In the genomic region with DNA sequence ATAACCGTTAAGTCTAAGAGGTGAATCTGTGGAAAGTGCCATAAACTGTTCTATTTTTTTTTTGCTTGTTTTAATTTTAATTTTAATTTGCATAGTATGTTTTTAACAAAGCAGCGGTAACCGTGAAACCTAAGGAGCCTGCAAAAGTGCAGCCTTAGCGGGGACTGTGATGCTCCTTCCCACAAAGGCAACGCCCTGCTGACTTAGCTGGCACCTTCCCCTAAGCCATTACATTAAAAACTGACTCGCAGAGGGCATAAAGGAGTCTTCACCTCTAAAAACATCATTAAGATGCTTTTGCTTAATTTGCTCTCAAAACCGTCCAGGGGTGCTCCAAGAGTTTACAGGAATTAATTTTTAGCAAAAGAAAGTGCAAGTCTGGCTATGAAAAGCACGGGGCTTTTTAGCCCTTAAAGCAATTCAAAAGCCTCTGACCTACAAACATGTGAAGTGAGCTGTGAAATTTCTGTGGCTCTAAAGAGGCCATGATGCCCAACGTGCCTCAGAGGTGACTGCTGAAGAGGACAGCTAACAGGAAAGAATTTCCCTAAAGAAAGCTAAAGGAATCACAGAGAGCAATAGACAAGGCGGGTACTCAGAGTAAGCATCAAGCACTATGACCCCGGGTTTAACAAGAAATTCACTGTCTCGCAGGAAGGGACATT, we compare ENCODE assay signal across 28 mouse cellular contexts. TPM values are rescaled to one million over a fixed set of nuclear protein-coding genes. Genes with fewer than 3 reads are reported as not detected.
A peak's percentile ranks its signal among the peaks of the same experiment; 100 is the strongest.
DNase-seq lines count a peak whose midpoint lies in the region; ATAC-seq and TF ChIP-seq lines count a peak whose summit lies in the region.
"Had no signal": no experiment of that assay in that cellular context is flagged by ENCODE, and none has a peak within 500 bp of the region (broad histone marks: within the 10 kb centered on the region; RNA-seq: fewer than 3 reads in every experiment).

No protein-coding gene starts in this region.

- no peaks in the 10 kb centered on the region for H3K27me3 ChIP-seq in midbrain, postnatal 0 days (ENCODE audit: insufficient read depth, low read length)
- no peaks in the 10 kb centered on the region for H3K27me3 ChIP-seq in midbrain, embryonic 10.5 days (ENCODE audit: low read depth, poor library complexity, severe bottlenecking)
- H3K27me3 ChIP-seq: heart, embryonic 15.5 days; intestine, embryonic 15.5 days; liver, embryonic 12.5 days; midbrain, embryonic 13.5 days; neural tube, embryonic 15.5 days; stomach, embryonic 15.5 days had no signal

- WGBS in midbrain, postnatal 0 days, result 48% methylated on average over 12 of the region's 12 CpGs
- WGBS in midbrain, embryonic 10.5 days, result 49% methylated on average over 12 of the region's 12 CpGs

- no peak overlapping the region for H3K9ac ChIP-seq in midbrain, postnatal 0 days (replicated peaks; ENCODE audit: low read length, poor library complexity, severe bottlenecking)
- H3K9ac ChIP-seq: forebrain, embryonic 12.5 days; heart, embryonic 15.5 days; intestine, embryonic 15.5 days; liver, embryonic 12.5 days; midbrain, embryonic 13.5 days; neural tube, embryonic 15.5 days; stomach, embryonic 15.5 days had no signal

- DNase-seq in cerebellum, postnatal 4 days (ENCODE audit: low spot score in 2 of 2), result no peak
- DNase-seq in midbrain, postnatal 0 days (ENCODE audit: low spot score), result peak; percentile 35
- DNase-seq in midbrain, embryonic 10.5 days (ENCODE audit: low spot score), result no peak
- DNase-seq in cerebellum, postnatal 10 days, result peak; percentile 61 to 70
- DNase-seq in retina, embryonic 14.5 days (ENCODE audit: low spot score), result peak; percentile 79
- DNase-seq in lung, postnatal 4 days, result no peak
- no peak for DNase-seq in B cell, adult 2 months
- DNase-seq: adrenal gland, postnatal 14 days; gastrocnemius, postnatal 25 days; heart, postnatal 4 days; kidney, postnatal 4 days; layer of hippocampus, adult 9-11 months; right cerebral cortex, postnatal 25 days; thymus, adult 18-20 months had no signal

- no peak overlapping the region for H3K4me2 ChIP-seq in midbrain, postnatal 0 days (ENCODE audit: low read depth, low read length, poor library complexity, severe bottlenecking)
- H3K4me2 ChIP-seq: forebrain, embryonic 12.5 days; heart, embryonic 15.5 days; intestine, embryonic 15.5 days; liver, embryonic 12.5 days; midbrain, embryonic 13.5 days; neural tube, embryonic 15.5 days; stomach, embryonic 15.5 days had no signal

- ATAC-seq in cerebellum, adult (ENCODE audit: insufficient number of reproducible peaks, low FRiP score, low TSS enrichment), result peak; percentile 85
- no peak for ATAC-seq in midbrain, postnatal 0 days (ENCODE audit: low FRiP score)
- ATAC-seq: activated CD4-positive, CD25-positive, alpha-beta regulatory T cell, adult 4 months; CD4-positive, CD25-positive, alpha-beta regulatory T cell, adult 4 months; intestine, embryonic 15.5 days; liver, embryonic 12.5 days; midbrain, embryonic 13.5 days had no signal

- H3K36me3 ChIP-seq in midbrain, postnatal 0 days (ENCODE audit: insufficient read depth, low read length), result no peaks in the 10 kb centered on the region
- H3K36me3 ChIP-seq in midbrain, embryonic 10.5 days, result no peaks in the 10 kb centered on the region
- H3K36me3 ChIP-seq: embryonic facial prominence, embryonic 10.5 days; forebrain, embryonic 12.5 days; heart, embryonic 15.5 days; intestine, embryonic 15.5 days; liver, embryonic 12.5 days; midbrain, embryonic 13.5 days; neural tube, embryonic 15.5 days; stomach, embryonic 15.5 days had no signal

- H3K4me3 ChIP-seq in midbrain, postnatal 0 days (ENCODE audit: low read depth, low read length), result no peak overlapping the region
- no peak overlapping the region for H3K4me3 ChIP-seq in midbrain, embryonic 10.5 days
- H3K4me3 ChIP-seq: embryonic facial prominence, embryonic 10.5 days; forebrain, embryonic 12.5 days; heart, embryonic 15.5 days; intestine, embryonic 15.5 days; left cerebral cortex, adult 2 months; liver, embryonic 12.5 days; midbrain, embryonic 13.5 days; neural tube, embryonic 15.5 days; stomach, embryonic 15.5 days had no signal

- TF ChIP-seq CTCF in midbrain, postnatal 0 days (IDR thresholded peaks at IDR 0.05), result no peak

- H3K27ac ChIP-seq in midbrain, postnatal 0 days (ENCODE audit: low read depth, low read length), result no peak overlapping the region
- no peak overlapping the region for H3K27ac ChIP-seq in midbrain, embryonic 10.5 days (replicated peaks)
- H3K27ac ChIP-seq: embryonic facial prominence, embryonic 10.5 days; forebrain, embryonic 12.5 days; heart, embryonic 15.5 days; intestine, embryonic 15.5 days; left cerebral cortex, adult 2 months; liver, embryonic 12.5 days; midbrain, embryonic 13.5 days; neural tube, embryonic 15.5 days; stomach, embryonic 15.5 days had no signal

- no peaks in the 10 kb centered on the region for H3K4me1 ChIP-seq in midbrain, postnatal 0 days (ENCODE audit: insufficient read depth, low read length)
- peaks cover 8% of the 10 kb centered on the region for H3K4me1 ChIP-seq in midbrain, embryonic 10.5 days
- H3K4me1 ChIP-seq: embryonic facial prominence, embryonic 10.5 days; heart, embryonic 15.5 days; intestine, embryonic 15.5 days; liver, embryonic 12.5 days; midbrain, embryonic 13.5 days; stomach, embryonic 15.5 days had no signal

- H3K9me3 ChIP-seq in midbrain, postnatal 0 days (ENCODE audit: low read length), result no peaks in the 10 kb centered on the region
- no peaks in the 10 kb centered on the region for H3K9me3 ChIP-seq in midbrain, embryonic 10.5 days (replicated peaks)
- H3K9me3 ChIP-seq: embryonic facial prominence, embryonic 10.5 days; forebrain, embryonic 12.5 days; heart, embryonic 15.5 days; intestine, embryonic 15.5 days; liver, embryonic 12.5 days; midbrain, embryonic 13.5 days; neural tube, embryonic 15.5 days; stomach, embryonic 15.5 days had no signal

RNA-seq across cellular contexts. Expression of a gene that starts 16.8 kb away (rescaled TPM):
- 57.3 and 58.6 TPM in 2 replicates for total RNA-seq in midbrain, postnatal 0 days (2014; rRNA removed)
- polyA plus RNA-seq in midbrain, postnatal 0 days (2015; fragmentation: Nextera tagmentation; extraction: Ambion mirVana), result 32.8 and 33.5 TPM in 2 replicates
- 0.90 and 1.9 TPM in 2 replicates for polyA plus RNA-seq in midbrain, embryonic 10.5 days (2016; fragmentation: Nextera tagmentation; extraction: Ambion mirVana)
- total RNA-seq: megakaryocyte progenitor cell, adult 5-6 weeks had no signal
- polyA plus RNA-seq: activated CD4-positive, CD25-positive, alpha-beta regulatory T cell, adult 4 months; CD4-positive, CD25-positive, alpha-beta regulatory T cell, adult 4 months; spleen, adult 2 months had no signal

Comparison
In these comparisons a context has a peak if more than half of its experiments do, and no peak if none do; other contexts are left out.
1. DNase-seq: peak in midbrain, postnatal 0 days (single experiment), cerebellum, postnatal 10 days (2 of 2) and retina, embryonic 14.5 days (single experiment); none in cerebellum, postnatal 4 days (0 of 2), midbrain, embryonic 10.5 days (single experiment), lung, postnatal 4 days (0 of 2) and B cell, adult 2 months (0 of 2).
2. RNA of a gene that starts 16.8 kb away (polyA plus RNA-seq): 32.8 to 33.5 TPM in midbrain, postnatal 0 days; 0.90 to 1.9 TPM in midbrain, embryonic 10.5 days; every median in the first group is over 10 times any median in the second.